Mouse (Mus musculus) limb, embryonic 15.5 days (tissue): ENCODE measurements around the gene Klk6. TPM values are rescaled to one million over a fixed set of nuclear protein-coding genes. Genes with fewer than 3 reads are reported as not detected.
A peak's percentile ranks its signal among the peaks of the same experiment; 100 is the strongest.

Source experiments
- ATAC-seq: fragments of 200-750 bp; cut with Nextera tagmentation; 2 replicates; pipeline ENCODE4 v1.8.0; 2017; ENCODE audit warnings: low read depth, moderate TSS enrichment; ENCODE audit not compliant: insufficient number of reproducible peaks, low FRiP score, low TSS enrichment
- H3K27ac ChIP-seq: fragments of 300-500 bp; sonication (generic); 2 replicates; pipeline ENCODE4 v1.5.1; 2015; ENCODE audit warnings: moderate library complexity, mild to moderate bottlenecking, inconsistent platforms
- H3K27me3 ChIP-seq: fragments of 300-500 bp; sonication (generic); 2 replicates; pipeline ENCODE4 v1.6.1; 2015; ENCODE audit warnings: inconsistent platforms
- H3K36me3 ChIP-seq: fragments of 300-500 bp; sonication (generic); 2 replicates; pipeline ENCODE4 v1.6.1; 2015; ENCODE audit warnings: inconsistent platforms
- H3K4me1 ChIP-seq: fragments of 300-500 bp; sonication (generic); 2 replicates; pipeline ENCODE4 v1.6.1; 2015; ENCODE audit warnings: inconsistent platforms
- H3K4me2 ChIP-seq: fragments of 300-500 bp; sonication (generic); 2 replicates; pipeline ENCODE4 v1.6.1; 2015; ENCODE audit warnings: mild to moderate bottlenecking, inconsistent platforms
- H3K4me3 ChIP-seq: fragments of 300-500 bp; sonication (generic); 2 replicates; pipeline ENCODE4 v1.5.1; 2015; ENCODE audit warnings: mild to moderate bottlenecking, inconsistent platforms
- H3K9ac ChIP-seq: fragments of 300-500 bp; sonication (generic); 2 replicates; pipeline ENCODE4 v1.6.1; 2015; ENCODE audit warnings: inconsistent platforms
- H3K9me3 ChIP-seq: fragments of 300-500 bp; sonication (generic); 2 replicates; pipeline ENCODE4 v1.6.1; 2016; ENCODE audit warnings: inconsistent platforms
- WGBS: fragments of 180-500 bp; shearing (Covaris S2); methylation state at CpG from one replicate; pipeline ENCODE4 v1.1.7; 2015; 5-methylcytosine and 5-hydroxymethylcytosine counted together
- polyA plus RNA-seq: library from polyadenylated mRNA; unstranded; fragments of >200 nt; fragmentation: Nextera tagmentation; extraction: Ambion mirVana; gene quantifications from 2 replicates; pipeline ENCODE4 v1.2.1, GENCODE M21; 2015

The Klk6 gene
- polyA plus RNA-seq = 0.13 and 0.25 TPM in 2 replicates

- Histone ChIP-seq H3K36me3 (no peaks in the 10 kb centered on the region), H3K9ac (no peak within 1 kb of the TSS)
- ATAC-seq = no peak
These were observed at the start of gene Klk6 for GRCm38 (mm10) chr7:43824199-43824598. Gene Klk6, plus strand, starts transcription at chr7:43824499.

GRCm38 (mm10) chr7:43774802-43775201 is 49.5 kb upstream of the Klk6 start:
- Histone ChIP-seq H3K27me3 (no peaks in the 10 kb centered on the region), H3K36me3 (no peaks in the 10 kb centered on the region), H3K4me1 (0 out of 2 replicates have a peak, but pooled peaks cover 5% of the 10 kb centered on the region), H3K9me3 (no peaks in the 10 kb centered on the region), H3K4me2 (no peak overlapping the region), H3K9ac (no peak overlapping the region), H3K4me3 (no peak overlapping the region), H3K27ac (peak overlapping the region; percentile 61)
- WGBS = 49% methylated on average over 6 of the region's 6 CpGs
- ATAC-seq = no peak

More at GRCm38 (mm10) chr7:43824199-43824598, at the start of gene Klk6:
- Histone ChIP-seq H3K27ac (no peak within 1 kb of the TSS), H3K9me3 (no peaks in the 10 kb centered on the region), H3K4me2 (no peak within 1 kb of the TSS), H3K4me3 (no peak within 1 kb of the TSS), H3K4me1 (no peaks in the 10 kb centered on the region), H3K27me3 (no peaks in the 10 kb centered on the region)
- WGBS = 86% methylated on average over 10 of the region's 10 CpGs

- no peak; the same call in 1 of the 2 replicates for ATAC-seq
- Histone ChIP-seq H3K9ac (no peak overlapping the region), H3K4me1 (0 out of 2 replicates have a peak, but pooled peaks cover 5% of the 10 kb centered on the region), H3K27me3 (no peaks in the 10 kb centered on the region), H3K36me3 (no peaks in the 10 kb centered on the region), H3K4me2 (no peak overlapping the region), H3K27ac (peak overlapping the region; percentile 61; the same call in 1 of the 2 replicates), H3K9me3 (no peaks in the 10 kb centered on the region), H3K4me3 (no peak overlapping the region)
- WGBS = 46% methylated on average over 7 of the region's 7 CpGs
These were observed 48.8 kb upstream of the Klk6 start for GRCm38 (mm10) chr7:43775311-43776057.

- Histone ChIP-seq H3K4me3 (no peak overlapping the region), H3K4me1 (peaks cover 10% of the 10 kb centered on the region; the same call in 1 of the 2 replicates), H3K27me3 (no peaks in the 10 kb centered on the region), H3K36me3 (no peaks in the 10 kb centered on the region), H3K4me2 (no peak overlapping the region), H3K27ac (no peak overlapping the region), H3K9me3 (no peaks in the 10 kb centered on the region), H3K9ac (no peak overlapping the region)
- no peak for ATAC-seq
- WGBS = 70% methylated on average over 5 of the region's 5 CpGs
These were observed 47.8 kb upstream of the Klk6 start for GRCm38 (mm10) chr7:43776506-43776905.

GRCm38 (mm10) chr7:43777423-43777822 is 46.9 kb upstream of the Klk6 start:
- no peak overlapping the region for H3K4me3 ChIP-seq
- H3K27me3 ChIP-seq = no peaks in the 10 kb centered on the region
- no peak for ATAC-seq
- 85% methylated on average over 12 of the region's 12 CpGs for WGBS
- no peak overlapping the region for H3K9ac ChIP-seq
- no peaks in the 10 kb centered on the region for H3K9me3 ChIP-seq
- no peaks in the 10 kb centered on the region for H3K36me3 ChIP-seq
- no peak overlapping the region for H3K27ac ChIP-seq
- peaks cover 13% of the 10 kb centered on the region; the same call in 1 of the 2 replicates for H3K4me1 ChIP-seq
- no peak overlapping the region for H3K4me2 ChIP-seq

GRCm38 (mm10) chr7:43778176-43778970 is 45.9 kb upstream of the Klk6 start:
- Histone ChIP-seq H3K36me3 (no peaks in the 10 kb centered on the region), H3K4me2 (no peak overlapping the region), H3K4me1 (peaks cover 21% of the 10 kb centered on the region), H3K9me3 (no peaks in the 10 kb centered on the region), H3K27ac (no peak overlapping the region), H3K4me3 (no peak overlapping the region), H3K27me3 (peaks cover 6% of the 10 kb centered on the region; the same call in 1 of the 2 replicates), H3K9ac (no peak overlapping the region)
- 90% methylated on average over 10 of the region's 10 CpGs for WGBS
- no peak for ATAC-seq

GRCm38 (mm10) chr7:43780241-43780640 is 44.1 kb upstream of the Klk6 start:
- no peak overlapping the region for H3K4me3 ChIP-seq
- ATAC-seq = no peak
- no peaks in the 10 kb centered on the region for H3K9me3 ChIP-seq
- H3K27me3 ChIP-seq = peaks cover 6% of the 10 kb centered on the region; the same call in 1 of the 2 replicates
- H3K36me3 ChIP-seq = no peaks in the 10 kb centered on the region
- peaks cover 16% of the 10 kb centered on the region for H3K4me1 ChIP-seq
- 49% methylated on average over 6 of the region's 6 CpGs for WGBS
- no peak overlapping the region for H3K9ac ChIP-seq
- peak overlapping the region; percentile 44 for H3K27ac ChIP-seq
- H3K4me2 ChIP-seq = no peak overlapping the region

GRCm38 (mm10) chr7:43780746-43781145 is 43.6 kb upstream of the Klk6 start, which contains the start of gene Klk10:
Gene Klk10, plus strand, starts transcription at chr7:43781035.
- no peak within 1 kb of the TSS for H3K4me3 ChIP-seq
- WGBS = 32% methylated on average over 5 of the region's 5 CpGs
- 0 out of 2 replicates have a peak within 1 kb of the TSS, but pooled peaks have one; percentile 3 for H3K4me2 ChIP-seq
- no peak within 1 kb of the TSS for H3K9ac ChIP-seq
- no peaks in the 10 kb centered on the region for H3K9me3 ChIP-seq
- peaks cover 6% of the 10 kb centered on the region; the same call in 1 of the 2 replicates for H3K27me3 ChIP-seq
- ATAC-seq = no peak
- no peaks in the 10 kb centered on the region for H3K36me3 ChIP-seq
- H3K4me1 ChIP-seq = peaks cover 16% of the 10 kb centered on the region
- peak within 1 kb of the TSS; percentile 44 for H3K27ac ChIP-seq

- Histone ChIP-seq H3K4me1 (peaks cover 16% of the 10 kb centered on the region), H3K27ac (no peak overlapping the region), H3K4me3 (no peak overlapping the region), H3K36me3 (no peaks in the 10 kb centered on the region), H3K4me2 (0 out of 2 replicates have a peak overlapping the region, but pooled peaks have one; percentile 3), H3K9ac (no peak overlapping the region), H3K9me3 (no peaks in the 10 kb centered on the region), H3K27me3 (peaks cover 6% of the 10 kb centered on the region; the same call in 1 of the 2 replicates)
- WGBS = 83% methylated on average over 11 of the region's 11 CpGs
- no peak for ATAC-seq
These were observed 42.8 kb upstream of the Klk6 start for GRCm38 (mm10) chr7:43781541-43781940.

- Histone ChIP-seq H3K36me3 (no peaks in the 10 kb centered on the region), H3K27me3 (peaks cover 6% of the 10 kb centered on the region; the same call in 1 of the 2 replicates), H3K4me1 (peaks cover 16% of the 10 kb centered on the region), H3K27ac (no peak overlapping the region), H3K9me3 (no peaks in the 10 kb centered on the region), H3K4me2 (peak overlapping the region; percentile 59), H3K4me3 (peak overlapping the region; percentile 33), H3K9ac (0 out of 2 replicates have a peak overlapping the region, but pooled peaks have one; percentile 17)
- WGBS = 6% methylated on average over 36 of the region's 36 CpGs
- ATAC-seq = peak; percentile 47; the same call in 1 of the 2 replicates
These were observed 41.7 kb upstream of the Klk6 start for GRCm38 (mm10) chr7:43782275-43783265.

GRCm38 (mm10) chr7:43785286-43785685 is 39.0 kb upstream of the Klk6 start:
- H3K4me2 ChIP-seq = no peak overlapping the region
- H3K4me1 ChIP-seq = peaks cover 16% of the 10 kb centered on the region
- H3K9me3 ChIP-seq = no peaks in the 10 kb centered on the region
- ATAC-seq = no peak
- no peak overlapping the region for H3K4me3 ChIP-seq
- no peaks in the 10 kb centered on the region for H3K36me3 ChIP-seq
- H3K27me3 ChIP-seq = peaks cover 6% of the 10 kb centered on the region; the same call in 1 of the 2 replicates
- H3K27ac ChIP-seq = no peak overlapping the region
- H3K9ac ChIP-seq = no peak overlapping the region
- WGBS = 76% methylated on average over 1 of the region's 1 CpGs
